Mouse (Mus musculus) layer of hippocampus, adult 9-11 months (tissue): ENCODE measurements around the gene Ttc30a1.

Experiments
- DNase-seq: peaks from one replicate; pipeline ENCODE4 v3.0.0; 2022

Gene Ttc30a1

GRCm38 (mm10) chr2:75929786-75930444 lies 51.9 kb downstream of the Ttc30a1 start:
- DNase-seq: no peak

- DNase-seq: no peak
Measured at GRCm38 (mm10) chr2:75929141-75929540, 52.6 kb downstream of the Ttc30a1 start.
